ENCODE assay signal across 13 mouse cellular contexts in the genomic region with DNA sequence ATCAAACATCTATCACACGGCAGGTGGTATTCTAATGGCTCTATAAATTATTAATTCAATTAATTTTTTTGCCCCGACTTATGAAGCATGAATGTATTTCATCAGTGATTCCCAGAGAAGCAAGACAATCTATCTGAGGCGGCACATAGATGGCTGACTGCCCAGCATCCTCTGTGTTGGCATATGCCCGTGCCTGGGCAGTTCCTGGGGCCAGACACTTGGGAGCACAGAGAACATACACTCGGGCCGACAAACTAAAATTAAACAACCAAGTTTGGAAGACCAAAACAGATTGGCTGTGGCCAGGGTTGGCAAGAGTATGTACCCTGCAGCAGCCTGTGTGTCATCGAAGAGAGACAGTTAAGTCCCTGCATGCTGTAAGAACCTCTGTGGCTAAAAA.
DNase-seq lines count a peak whose midpoint lies in the region; ATAC-seq lines count a peak whose summit lies in the region.
"Had no signal": no experiment of that assay in that cellular context is flagged by ENCODE, and none has a peak within 500 bp of the region (broad histone marks: within the 10 kb centered on the region; RNA-seq: fewer than 3 reads in every experiment).

No protein-coding gene starts in this region.

- H3K9ac ChIP-seq in forebrain, embryonic 14.5 days (ENCODE audit: low read length), result no peak overlapping the region
- H3K9ac ChIP-seq in forebrain, embryonic 15.5 days (replicated peaks), result no peak overlapping the region
- H3K9ac ChIP-seq in midbrain, embryonic 11.5 days (ENCODE audit: low read length), result no peak overlapping the region
- H3K9ac ChIP-seq in midbrain, embryonic 16.5 days (ENCODE audit: low read depth, low read length), result no peak overlapping the region
- H3K9ac ChIP-seq: liver, embryonic 12.5 days; midbrain, embryonic 13.5 days; neural tube, embryonic 13.5 days had no signal

- H3K27ac ChIP-seq in forebrain, embryonic 14.5 days (ENCODE audit: low read depth, low read length), result no peak overlapping the region
- H3K27ac ChIP-seq in forebrain, embryonic 15.5 days (replicated peaks), result no peak overlapping the region
- H3K27ac ChIP-seq in midbrain, embryonic 11.5 days (ENCODE audit: low read depth, low read length), result no peak overlapping the region
- H3K27ac ChIP-seq in midbrain, embryonic 16.5 days (ENCODE audit: low read length), result no peak overlapping the region
- H3K27ac ChIP-seq: liver, embryonic 12.5 days; midbrain, embryonic 13.5 days; neural tube, embryonic 13.5 days had no signal

- H3K4me1 ChIP-seq in forebrain, embryonic 14.5 days (ENCODE audit: control insufficient read depth, insufficient read depth, low read length), result no peaks in the 10 kb centered on the region
- H3K4me1 ChIP-seq in forebrain, embryonic 15.5 days, result no peaks in the 10 kb centered on the region
- H3K4me1 ChIP-seq in midbrain, embryonic 11.5 days (ENCODE audit: control insufficient read depth, insufficient read depth, low read length), result no peaks in the 10 kb centered on the region
- no peaks in the 10 kb centered on the region for H3K4me1 ChIP-seq in midbrain, embryonic 16.5 days (ENCODE audit: control insufficient read depth, insufficient read depth, low read length)
- H3K4me1 ChIP-seq: liver, embryonic 12.5 days had no signal

- H3K4me3 ChIP-seq in forebrain, embryonic 14.5 days (ENCODE audit: low read depth, low read length), result no peak overlapping the region
- no peak overlapping the region for H3K4me3 ChIP-seq in forebrain, embryonic 15.5 days
- H3K4me3 ChIP-seq in midbrain, embryonic 11.5 days (ENCODE audit: low read depth, low read length), result no peak overlapping the region
- H3K4me3 ChIP-seq in midbrain, embryonic 16.5 days (ENCODE audit: low read depth, low read length), result no peak overlapping the region
- H3K4me3 ChIP-seq: liver, embryonic 12.5 days; midbrain, embryonic 13.5 days; neural tube, embryonic 13.5 days had no signal

- DNase-seq in forebrain, embryonic 14.5 days (ENCODE audit: low spot score), result peak; percentile 17
- DNase-seq in midbrain, embryonic 11.5 days (ENCODE audit: low spot score, missing footprints), result peak; percentile 33
- DNase-seq in cerebellum, postnatal 4 days (ENCODE audit: low spot score in 2 of 2), result peak; percentile 38 to 49
- no peak for DNase-seq in urinary bladder, postnatal 36 days (ENCODE audit: low spot score in 2 of 2)
- no peak for DNase-seq in right cerebral cortex, postnatal 25 days
- DNase-seq: embryo, embryonic 11 days; lung, postnatal 14 days had no signal

- H3K27me3 ChIP-seq in forebrain, embryonic 14.5 days (replicated peaks; ENCODE audit: control insufficient read depth, insufficient read depth, low read length), result no peaks in the 10 kb centered on the region
- no peaks in the 10 kb centered on the region for H3K27me3 ChIP-seq in forebrain, embryonic 15.5 days
- no peaks in the 10 kb centered on the region for H3K27me3 ChIP-seq in midbrain, embryonic 11.5 days (ENCODE audit: control insufficient read depth, insufficient read depth, low read length)
- H3K27me3 ChIP-seq in midbrain, embryonic 16.5 days (ENCODE audit: control insufficient read depth, insufficient read depth, low read depth, low read length), result no peaks in the 10 kb centered on the region
- H3K27me3 ChIP-seq: liver, embryonic 12.5 days; midbrain, embryonic 13.5 days; neural tube, embryonic 13.5 days had no signal

- 85% methylated on average over 7 of the region's 7 CpGs for WGBS in forebrain, embryonic 14.5 days
- 84% methylated on average over 7 of the region's 7 CpGs for WGBS in forebrain, embryonic 15.5 days
- WGBS in midbrain, embryonic 11.5 days, result 89% methylated on average over 7 of the region's 7 CpGs
- 80% methylated on average over 7 of the region's 7 CpGs for WGBS in midbrain, embryonic 16.5 days

- H3K36me3 ChIP-seq in forebrain, embryonic 14.5 days (ENCODE audit: control insufficient read depth, insufficient read depth, low read length), result no peaks in the 10 kb centered on the region
- no peaks in the 10 kb centered on the region for H3K36me3 ChIP-seq in forebrain, embryonic 15.5 days
- H3K36me3 ChIP-seq in midbrain, embryonic 11.5 days (ENCODE audit: control insufficient read depth, insufficient read depth, low read length), result no peaks in the 10 kb centered on the region
- H3K36me3 ChIP-seq in midbrain, embryonic 16.5 days (ENCODE audit: control insufficient read depth, insufficient read depth, low read length), result no peaks in the 10 kb centered on the region
- H3K36me3 ChIP-seq: liver, embryonic 12.5 days; midbrain, embryonic 13.5 days; neural tube, embryonic 13.5 days had no signal

- no peak for ATAC-seq in forebrain, embryonic 14.5 days
- ATAC-seq in forebrain, embryonic 15.5 days (replicated peaks), result no peak
- ATAC-seq in midbrain, embryonic 11.5 days (ENCODE audit: low FRiP score), result no peak
- ATAC-seq in midbrain, embryonic 16.5 days, result no peak
- no peak for ATAC-seq in erythroid progenitor cell, adult 5-6 weeks (replicated peaks; ENCODE audit: low FRiP score, poor library complexity, severe bottlenecking)
- ATAC-seq: liver, embryonic 12.5 days; midbrain, embryonic 13.5 days had no signal

- no peak overlapping the region for H3K4me2 ChIP-seq in forebrain, embryonic 14.5 days (ENCODE audit: low read length)
- H3K4me2 ChIP-seq in forebrain, embryonic 15.5 days (replicated peaks), result no peak overlapping the region
- no peak overlapping the region for H3K4me2 ChIP-seq in midbrain, embryonic 11.5 days
- H3K4me2 ChIP-seq in midbrain, embryonic 16.5 days (ENCODE audit: low read length), result no peak overlapping the region
- H3K4me2 ChIP-seq: liver, embryonic 12.5 days; midbrain, embryonic 13.5 days; neural tube, embryonic 13.5 days had no signal

- H3K9me3 ChIP-seq in forebrain, embryonic 14.5 days (replicated peaks; ENCODE audit: control insufficient read depth, low read length), result no peaks in the 10 kb centered on the region
- H3K9me3 ChIP-seq in forebrain, embryonic 15.5 days, result no peaks in the 10 kb centered on the region
- no peaks in the 10 kb centered on the region for H3K9me3 ChIP-seq in midbrain, embryonic 11.5 days (ENCODE audit: control insufficient read depth, low read length)
- H3K9me3 ChIP-seq in midbrain, embryonic 16.5 days (replicated peaks; ENCODE audit: control insufficient read depth, low read length, poor library complexity, severe bottlenecking), result no peaks in the 10 kb centered on the region
- H3K9me3 ChIP-seq: liver, embryonic 12.5 days; midbrain, embryonic 13.5 days; neural tube, embryonic 13.5 days had no signal

Comparison
In these comparisons a context has a peak if more than half of its experiments do, and no peak if none do; other contexts are left out.
1. DNase-seq: peak in forebrain, embryonic 14.5 days (single experiment), midbrain, embryonic 11.5 days (single experiment) and cerebellum, postnatal 4 days (2 of 2); none in urinary bladder, postnatal 36 days (0 of 2) and right cerebral cortex, postnatal 25 days (single experiment).